Mouse (Mus musculus) lung, postnatal 4 days (tissue): ENCODE data around the gene Uspl1.
A peak's percentile ranks its signal among the peaks of the same experiment; 100 is the strongest.
"Not testable (repeated sequence)": the region's sequence is repeated elsewhere in the genome, so short reads cannot be mapped to it uniquely, and the experiment has no call there.

Experiments used
- DNase-seq, 2 experiments: peaks; one replicate each; pipeline ENCODE4 v3.0.0; 2021

The Uspl1 gene

DNA sequence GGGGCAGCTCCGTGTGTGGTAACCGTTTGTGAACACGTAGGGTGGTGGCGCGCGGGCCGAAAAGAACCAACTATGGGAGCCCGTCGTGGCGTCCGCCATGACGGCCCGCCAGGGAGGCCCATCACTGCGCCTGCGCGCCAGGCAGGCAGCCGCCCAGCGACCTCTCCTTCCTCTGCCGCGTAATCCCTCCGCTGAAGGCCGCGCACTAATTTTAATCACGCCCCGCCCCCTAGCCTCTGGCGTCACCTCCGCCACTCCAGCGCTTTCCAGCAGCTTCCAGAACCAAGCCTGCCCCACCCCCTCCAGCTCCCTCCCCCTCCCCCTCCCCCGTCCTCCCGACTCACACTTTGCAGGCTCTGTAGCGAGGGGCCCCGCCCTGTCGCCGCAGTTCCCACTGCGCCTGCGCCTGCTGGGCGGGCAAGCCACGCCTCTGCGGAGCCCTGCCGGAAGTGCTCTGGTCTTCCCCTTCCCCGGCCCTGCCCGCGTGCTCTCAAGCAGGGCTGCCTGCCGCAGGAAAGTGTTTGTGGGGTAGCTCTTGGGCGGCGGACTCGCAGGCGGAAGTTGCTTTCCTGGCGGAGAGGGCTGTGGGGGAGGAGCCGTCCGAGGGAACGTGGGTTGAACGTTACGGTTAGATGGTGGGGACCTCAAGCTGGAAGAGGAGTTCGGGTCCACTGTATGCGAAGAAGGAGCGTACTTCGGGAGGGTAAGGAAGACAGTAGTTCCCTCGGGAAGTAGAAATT, at the start of gene Uspl1, which contains the start of gene Hmgb1:
Gene Uspl1, plus strand, starts transcription at position 247 of the 740 bp plus-strand sequence.
Gene Hmgb1, minus strand, starts transcription at position 386 of the 740 bp plus-strand sequence.
- DNase-seq: peak; percentile 100

DNA sequence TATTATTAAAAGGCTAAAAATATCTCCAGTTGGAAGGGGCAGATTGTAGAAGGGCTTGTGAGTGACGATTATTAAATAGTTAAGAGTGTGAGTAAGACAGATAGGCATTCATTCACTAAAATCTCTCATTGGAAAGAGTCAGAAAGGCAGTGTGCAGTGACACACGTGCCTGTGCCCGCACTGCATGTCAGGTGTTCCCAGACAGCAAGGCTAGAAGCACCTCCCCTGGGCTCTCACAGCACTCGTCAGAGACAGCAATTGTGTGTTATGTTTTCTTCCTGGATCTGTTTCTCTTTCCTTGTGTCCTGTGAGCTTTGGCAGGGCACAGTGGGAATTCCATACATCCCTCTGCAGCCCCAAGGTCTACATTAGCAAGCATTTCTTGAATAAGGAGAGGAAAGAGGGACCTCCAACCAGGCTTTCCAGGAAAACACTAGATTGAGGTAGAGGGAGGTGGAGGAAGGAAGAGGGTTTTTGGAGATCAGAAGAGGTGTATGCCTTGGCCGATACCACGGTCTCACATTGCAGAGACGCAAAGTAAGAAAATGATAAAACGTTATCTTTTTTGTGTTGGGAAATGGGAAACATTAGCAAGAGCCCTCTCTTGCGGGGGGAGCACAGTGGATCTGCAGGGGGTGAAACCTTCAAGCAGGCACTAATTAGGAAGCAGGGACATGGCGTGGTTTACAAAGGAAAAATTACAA, 49.2 kb upstream of the Uspl1 start:
- no peak for DNase-seq

DNA sequence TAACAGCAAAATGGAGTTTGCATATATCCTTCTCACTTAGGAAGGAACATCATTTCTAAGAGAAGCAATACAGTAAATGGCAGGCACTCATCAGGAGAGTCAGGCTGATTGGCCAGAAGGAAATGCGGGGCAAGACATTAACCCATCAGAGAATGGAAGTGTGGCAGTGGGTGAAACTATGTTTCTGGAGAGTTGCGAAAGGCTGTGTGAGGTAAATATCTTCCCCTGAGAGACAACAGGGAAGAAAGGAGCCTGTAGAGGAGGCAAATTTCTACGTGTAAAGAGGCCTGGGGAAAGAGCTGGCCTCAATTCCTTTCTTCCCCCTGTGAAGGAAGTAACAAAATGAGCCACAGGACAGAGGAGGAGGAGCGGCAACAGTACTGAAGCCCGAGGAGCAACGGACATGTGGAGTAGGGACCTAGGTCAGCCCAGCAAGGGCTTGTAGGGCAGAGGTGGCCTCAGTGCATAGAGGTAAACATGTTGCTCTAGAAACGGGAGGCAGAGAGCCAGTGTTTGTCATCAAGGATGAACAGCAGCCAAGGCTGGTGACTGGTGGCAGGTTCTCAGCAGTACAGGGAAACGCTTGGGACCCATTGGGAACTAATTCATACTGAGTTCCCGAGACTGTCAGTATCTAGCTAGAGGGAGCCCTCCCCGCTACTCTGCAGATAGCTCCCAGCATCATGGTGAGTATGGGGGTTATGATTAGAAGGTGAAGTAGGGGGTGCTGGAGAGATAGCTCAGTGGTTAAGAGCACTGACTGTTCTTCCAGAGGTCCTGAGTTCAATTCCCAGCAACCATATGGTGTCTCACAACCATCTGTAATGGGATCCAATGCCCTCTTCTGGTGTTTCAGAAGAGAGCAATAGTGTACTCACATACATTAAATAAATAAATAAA, 48.4 kb upstream of the Uspl1 start:
- no peak for DNase-seq

DNA sequence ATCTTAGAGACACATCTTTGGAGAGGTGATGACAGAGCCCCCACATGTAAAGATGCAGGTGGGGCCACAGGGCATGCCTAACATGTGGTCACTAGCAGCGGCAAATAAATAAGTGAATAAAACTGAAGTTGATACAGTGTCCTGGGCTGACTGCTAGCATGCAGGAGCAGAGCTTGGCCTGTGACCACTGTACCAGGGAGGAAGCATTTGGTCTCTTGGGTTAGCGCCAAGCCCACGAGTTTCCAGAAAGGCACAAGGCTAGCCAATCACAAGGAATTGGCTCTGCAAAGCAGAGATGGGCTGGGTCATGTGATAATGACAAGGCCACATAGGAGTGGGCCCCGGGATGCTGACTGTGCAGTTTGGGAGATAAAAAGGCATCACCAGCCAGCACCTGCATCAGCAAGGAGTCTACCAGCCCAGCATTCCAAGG, 47.2 kb upstream of the Uspl1 start:
- peak in 1 of 2 experiments; percentile 32 for DNase-seq

DNA sequence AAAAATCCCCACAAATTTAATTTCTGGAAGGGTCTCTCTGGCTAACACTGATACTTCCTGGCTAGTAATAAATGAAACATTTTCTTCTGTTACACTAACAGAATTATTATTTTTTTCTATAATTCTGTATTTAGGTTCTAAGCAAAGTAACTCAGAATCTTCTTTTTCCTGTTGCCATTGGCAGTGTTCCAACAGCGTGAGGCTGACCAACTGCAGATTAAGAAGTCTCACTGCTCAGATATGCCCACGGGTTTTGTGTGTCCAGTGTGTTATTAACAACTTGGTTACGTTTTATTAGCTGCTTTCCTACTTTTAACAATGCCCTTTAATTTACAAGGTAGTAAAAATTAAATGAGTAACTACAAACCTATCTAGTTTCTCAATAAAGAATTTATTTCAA, 46.7 kb upstream of the Uspl1 start:
- DNase-seq: no peak

DNA sequence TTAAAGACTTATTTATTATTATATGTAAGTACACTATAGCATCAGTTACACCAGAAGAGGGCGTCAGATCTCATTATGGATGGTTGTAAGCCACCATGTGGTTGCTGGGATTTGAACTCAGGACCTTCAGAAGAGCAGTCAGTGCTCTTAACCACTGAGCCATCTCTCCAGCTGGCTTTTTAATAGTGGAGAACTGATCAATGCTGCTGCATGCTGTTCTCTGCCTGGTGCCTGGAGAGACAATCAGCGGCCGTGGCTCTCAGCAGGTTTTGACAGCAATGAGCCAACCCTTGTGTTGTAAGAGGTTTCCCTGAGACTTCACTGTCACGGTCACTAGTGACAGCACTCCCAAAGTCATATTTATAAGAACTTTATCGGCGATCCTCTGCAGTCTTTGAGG, 46.1 kb upstream of the Uspl1 start:
- DNase-seq: not testable (repeated sequence)

DNA sequence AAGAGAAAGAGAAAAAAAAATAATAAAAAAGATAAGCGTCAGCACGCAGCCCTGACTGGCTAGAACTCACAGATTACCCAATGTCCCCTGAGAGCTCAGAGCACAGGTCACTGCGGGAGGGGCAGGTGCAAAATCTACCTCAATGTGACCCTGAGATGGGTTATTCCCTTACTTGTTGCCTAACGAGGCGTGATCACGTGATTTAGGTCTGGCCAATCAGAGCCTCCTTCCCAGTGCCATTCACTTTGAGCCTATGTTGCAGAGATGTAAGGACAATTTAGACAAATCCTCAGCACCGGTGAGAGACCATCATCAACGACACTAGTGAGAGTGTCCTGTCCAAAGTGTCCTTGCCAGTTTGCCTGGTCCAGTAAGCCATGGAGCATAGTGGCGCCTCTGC, 43.8 kb upstream of the Uspl1 start:
- DNase-seq: no peak

DNA sequence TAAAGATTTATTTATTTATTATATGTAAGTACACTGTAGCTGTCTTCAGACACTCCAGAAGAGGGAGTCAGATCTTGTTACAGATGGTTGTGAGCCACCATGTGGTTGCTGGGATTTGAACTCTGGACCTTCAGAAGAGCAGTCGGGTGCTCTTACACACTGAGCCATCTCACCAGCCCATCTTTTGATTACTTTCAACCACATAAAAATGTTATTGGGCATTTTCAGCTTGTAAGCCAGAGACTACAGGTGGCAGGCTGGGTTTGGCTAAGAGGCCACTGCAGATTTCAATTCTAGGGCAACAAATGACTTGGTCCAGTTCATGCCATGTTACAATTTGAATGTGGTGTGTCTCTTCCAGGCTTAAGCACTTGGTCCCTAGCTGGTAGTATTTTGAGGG, 43.0 kb upstream of the Uspl1 start:
- not testable (repeated sequence) for DNase-seq

DNA sequence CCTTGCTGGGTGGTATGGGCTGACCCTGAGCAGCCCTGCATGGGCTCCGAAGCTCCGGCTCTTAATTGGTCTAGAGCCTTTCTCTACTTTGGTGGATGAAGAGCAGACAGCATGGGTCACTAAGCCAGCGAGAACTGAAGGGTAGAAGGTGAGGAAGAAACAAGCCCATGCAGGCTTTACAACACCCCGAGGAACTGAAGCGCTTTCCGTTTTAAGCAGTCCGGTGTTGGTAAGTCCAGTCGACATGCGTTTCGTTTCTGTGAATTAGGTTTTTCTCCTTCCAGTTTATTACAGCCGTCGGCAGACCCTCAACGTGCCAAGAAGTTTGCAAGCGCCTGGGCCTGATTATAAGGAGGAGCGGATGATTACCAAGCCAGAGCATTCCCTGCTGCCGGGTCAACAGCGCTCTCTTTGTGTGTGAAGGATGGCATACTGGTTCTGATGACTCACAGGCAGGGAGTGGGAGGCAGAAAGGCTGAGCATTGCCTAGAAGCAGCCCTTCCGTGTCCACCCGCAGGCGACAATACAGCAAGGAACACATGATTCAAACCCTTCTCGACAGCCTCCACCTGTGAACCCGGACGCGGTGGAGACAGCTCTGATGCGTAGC, 40.3 kb upstream of the Uspl1 start:
- DNase-seq: peak; percentile 24 to 58

DNA sequence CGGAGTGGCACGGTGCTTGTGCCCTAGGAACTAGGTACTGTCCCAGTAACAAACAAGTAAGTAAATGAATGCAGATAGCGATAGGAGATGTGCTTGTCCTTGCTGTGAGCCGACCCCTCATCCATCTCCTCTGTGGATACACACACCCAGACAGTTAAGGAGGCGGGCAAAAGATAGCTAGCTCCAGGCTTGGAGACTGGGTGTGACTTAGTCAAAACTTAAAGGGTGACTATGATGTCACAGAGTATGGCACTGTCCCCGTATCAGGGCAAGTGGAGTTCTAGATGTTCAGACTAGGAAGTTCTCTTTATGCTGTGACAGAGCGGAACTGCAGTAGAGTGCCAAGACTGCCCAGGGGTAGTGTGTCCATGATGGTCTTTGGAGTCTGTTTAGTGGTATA, 37.5 kb upstream of the Uspl1 start:
- DNase-seq: no peak

DNA sequence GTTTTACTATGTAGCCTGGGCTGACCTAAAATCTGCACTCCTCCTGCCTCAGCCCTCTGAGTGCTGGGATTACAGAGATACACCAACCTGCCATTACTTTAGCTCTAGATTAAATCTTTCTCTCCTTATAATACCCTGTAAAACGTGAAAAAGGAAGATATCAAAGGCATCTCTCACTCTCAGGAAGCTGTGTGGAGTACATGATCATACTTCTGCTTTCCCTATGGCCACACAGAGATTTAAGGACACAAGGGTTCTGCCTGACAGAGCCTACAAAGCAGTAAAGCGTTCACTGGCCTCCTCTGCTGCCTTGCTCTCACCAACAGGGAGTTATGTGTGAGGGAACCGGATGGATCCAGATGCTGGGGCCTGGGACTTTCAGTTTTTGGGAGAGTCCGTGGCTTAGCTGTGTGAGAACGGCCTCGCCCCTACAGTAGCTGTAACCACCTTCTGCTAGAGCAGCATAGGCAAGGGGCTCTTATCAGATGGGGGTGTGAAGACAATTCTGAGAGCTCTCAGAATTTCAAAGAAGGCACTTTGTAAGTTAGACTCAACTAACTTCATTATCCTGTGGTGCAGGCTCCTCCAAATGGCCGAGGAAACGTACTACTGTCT, 36.7 kb upstream of the Uspl1 start:
- no peak for DNase-seq

DNA sequence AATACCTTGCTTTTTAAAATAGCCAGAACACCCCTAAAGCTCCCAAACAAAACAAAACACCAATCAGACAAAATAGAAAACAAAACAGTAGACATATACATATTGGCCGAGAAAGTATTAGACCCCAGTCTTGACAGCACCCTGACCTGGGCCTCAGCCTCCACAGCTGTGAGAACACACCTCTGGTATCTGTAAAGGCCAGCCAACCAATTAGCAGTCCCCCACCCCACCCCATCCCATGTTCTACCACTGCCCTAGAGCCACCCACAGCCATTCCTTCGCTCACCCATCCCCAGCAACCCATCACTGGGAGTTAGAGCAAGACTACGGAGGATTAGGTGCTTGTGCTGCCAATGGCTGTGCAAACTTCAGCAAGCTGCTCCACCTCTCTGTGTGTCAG, 33.3 kb upstream of the Uspl1 start:
- DNase-seq: no peak

DNA sequence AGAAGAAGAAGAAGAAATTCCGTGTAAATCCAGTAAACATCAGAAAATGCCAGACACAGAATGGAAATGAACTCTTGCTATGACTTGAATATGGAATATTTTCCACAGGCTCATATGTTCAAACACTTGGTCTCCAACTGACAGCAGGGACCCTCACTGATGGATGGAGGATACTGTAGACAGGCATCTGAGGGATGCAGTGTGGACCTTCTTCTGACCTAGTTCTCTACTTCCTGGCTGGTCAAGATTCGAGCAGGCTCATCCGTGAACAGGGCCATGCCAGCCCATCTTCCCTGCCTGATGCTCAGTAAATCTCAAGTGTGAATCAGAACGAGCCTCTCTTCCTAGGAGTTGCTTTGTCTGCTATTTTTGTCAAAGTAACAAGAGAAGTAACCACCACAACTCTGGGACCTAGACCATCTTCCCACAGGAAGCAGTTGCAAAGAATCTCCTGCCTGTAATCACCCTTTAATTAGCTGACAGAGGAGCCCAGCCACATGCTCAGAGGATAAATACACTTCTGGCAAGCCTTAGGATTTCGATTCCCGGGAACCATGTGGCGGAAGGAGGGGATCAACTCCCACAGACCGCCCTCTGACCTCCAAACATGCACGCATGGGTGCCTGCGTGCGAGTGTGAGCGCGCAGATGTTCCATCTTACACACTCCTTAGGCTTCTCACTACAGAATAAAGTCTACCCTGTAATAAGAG, 31.9 kb upstream of the Uspl1 start:
- DNase-seq: peak; percentile 80 to 84

DNA sequence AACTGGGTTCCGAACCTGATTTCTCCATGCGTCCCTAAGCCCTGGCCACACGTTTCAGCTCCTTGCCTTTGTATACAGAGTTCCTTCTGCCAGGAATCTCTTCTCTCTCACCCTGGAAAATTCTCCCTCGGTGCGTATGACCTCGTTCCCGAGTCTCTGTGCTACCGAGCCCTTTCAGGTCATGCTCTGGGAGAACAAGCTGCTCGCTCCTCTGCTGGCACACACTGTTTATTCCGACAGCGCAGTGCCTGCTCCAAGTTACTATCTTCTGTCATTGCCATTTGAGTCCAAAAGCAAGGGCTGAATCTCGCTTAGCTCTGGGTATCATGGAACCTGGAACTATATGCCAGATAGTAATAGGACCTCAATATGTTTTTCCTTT, 31.4 kb upstream of the Uspl1 start:
- DNase-seq: peak in 1 of 2 experiments; percentile 19

DNA sequence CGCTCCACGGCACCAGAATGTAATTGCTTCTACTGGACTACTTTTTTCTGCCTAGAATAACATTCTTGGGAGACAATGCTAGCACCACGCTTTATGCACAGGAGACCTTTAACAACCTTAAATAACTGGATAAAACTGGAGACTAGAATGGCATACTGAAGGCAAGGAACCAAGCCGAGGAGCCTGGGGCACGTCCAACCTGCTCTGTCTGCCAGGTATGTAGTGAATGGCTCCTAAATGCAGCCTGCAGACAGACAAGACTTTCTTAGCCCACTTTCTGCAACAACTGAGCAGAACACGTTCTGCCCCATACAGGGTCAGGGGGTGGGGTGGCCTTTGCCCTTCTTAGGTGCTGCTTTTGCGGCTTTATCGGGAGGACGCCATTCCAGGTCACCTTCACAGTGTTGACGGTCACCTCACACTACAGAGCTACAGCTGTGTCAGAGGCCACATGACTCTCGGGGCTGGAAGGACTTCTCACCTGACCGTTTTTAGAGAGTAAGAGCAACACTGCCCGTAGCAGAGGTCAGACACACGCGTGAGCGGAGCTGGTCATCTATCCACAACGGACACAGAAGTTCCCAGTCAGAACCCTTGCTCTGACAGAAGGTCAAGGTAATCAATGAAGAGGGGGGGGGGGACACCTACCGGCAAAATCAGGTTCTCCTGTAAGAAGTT, 27.1 kb upstream of the Uspl1 start:
- DNase-seq: no peak

DNA sequence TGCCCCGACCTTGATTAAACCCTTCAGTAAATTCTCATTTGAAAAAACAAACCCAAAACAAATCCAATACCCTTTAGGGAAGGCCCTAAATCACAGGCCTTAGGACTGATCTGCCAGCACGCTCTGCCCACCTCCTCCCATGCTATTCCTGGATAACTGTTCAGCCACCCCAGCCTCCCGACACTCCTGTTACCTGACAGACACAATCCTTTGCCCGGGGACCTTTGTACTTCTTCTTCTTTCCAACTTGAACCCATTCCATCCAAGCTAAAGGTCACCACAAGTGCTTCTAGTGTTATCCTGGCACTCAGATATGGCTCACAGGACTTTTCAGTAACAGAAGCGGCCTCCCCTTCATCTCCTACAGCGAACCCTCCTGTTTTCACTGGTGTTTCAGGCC, 25.1 kb upstream of the Uspl1 start:
- no peak for DNase-seq

DNA sequence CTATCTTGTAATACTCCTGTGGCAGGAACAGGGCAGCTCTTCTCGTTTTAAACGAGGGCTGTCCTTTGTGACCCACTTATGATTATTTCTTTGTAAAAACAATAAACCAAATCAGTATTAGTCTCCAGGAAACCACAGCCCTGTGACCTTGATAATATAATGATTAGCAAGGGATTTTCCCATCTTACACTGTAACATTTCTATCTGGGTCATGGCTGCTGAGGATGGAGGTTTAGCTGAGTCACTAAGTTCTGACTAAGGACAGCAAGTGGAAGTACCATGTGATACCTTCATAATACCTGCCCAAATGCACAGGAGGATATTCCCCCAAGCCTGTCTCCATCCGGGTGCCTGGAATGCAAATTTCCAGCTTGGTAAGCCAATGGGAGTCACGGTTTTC, 23.7 kb upstream of the Uspl1 start:
- DNase-seq: no peak

DNA sequence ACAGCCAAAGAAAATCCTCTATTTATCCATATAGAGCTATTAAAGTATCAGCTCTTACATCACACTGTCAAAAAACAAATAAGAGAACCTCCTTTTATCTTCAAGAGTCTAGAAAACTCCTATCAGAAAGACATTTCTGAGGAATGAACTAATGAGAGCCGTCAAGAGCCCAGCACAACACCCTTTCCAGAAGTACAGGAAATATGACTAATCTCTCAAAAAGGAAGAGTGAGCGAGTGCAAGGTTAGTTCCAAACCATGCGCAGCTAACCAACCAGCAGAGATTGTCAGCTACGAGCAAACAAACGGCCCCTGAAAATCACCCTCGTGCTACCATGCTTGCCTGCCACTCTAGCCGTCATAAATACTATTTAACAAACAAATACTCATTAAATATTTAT, 21.3 kb upstream of the Uspl1 start:
- DNase-seq: peak; percentile 20 to 40

DNA sequence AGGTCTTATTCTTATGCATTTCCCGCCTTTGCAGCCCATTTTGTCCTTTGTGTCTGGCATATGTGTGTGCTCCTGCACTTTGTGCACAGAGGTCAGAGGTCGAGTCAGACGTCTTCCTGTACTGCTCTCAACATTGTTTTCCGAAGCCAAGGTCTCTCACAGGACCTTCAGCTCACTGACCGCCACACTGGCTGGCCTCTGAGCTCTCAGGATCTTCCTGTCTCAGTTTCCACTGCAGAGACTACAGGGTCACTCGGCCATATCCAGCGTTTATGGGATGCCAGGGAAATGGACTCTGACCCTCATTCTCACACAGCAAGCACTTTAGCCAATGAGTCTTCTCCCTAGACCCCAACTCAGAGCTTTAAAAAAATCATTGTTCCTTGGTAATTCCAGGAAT, 19.3 kb upstream of the Uspl1 start:
- DNase-seq: no peak

DNA sequence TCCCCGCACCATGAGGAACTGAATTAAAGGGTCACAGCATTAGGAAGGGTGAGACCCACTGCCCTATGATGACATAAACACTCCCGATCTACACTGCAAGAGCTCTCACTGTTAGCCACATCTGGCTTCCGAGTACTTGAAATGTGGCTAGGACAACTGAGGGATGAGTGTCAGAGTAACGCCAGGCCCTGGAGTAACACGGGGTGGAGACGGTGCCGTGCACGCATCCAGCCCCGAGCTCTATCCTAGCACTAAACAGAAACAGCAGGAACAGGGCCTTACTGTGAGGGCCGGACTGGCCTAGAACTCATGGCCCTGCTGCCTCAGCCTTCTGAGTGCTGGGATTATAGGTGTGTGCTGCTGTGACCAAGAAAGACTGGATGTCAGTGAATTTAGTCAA, 18.1 kb upstream of the Uspl1 start:
- DNase-seq: no peak

DNA sequence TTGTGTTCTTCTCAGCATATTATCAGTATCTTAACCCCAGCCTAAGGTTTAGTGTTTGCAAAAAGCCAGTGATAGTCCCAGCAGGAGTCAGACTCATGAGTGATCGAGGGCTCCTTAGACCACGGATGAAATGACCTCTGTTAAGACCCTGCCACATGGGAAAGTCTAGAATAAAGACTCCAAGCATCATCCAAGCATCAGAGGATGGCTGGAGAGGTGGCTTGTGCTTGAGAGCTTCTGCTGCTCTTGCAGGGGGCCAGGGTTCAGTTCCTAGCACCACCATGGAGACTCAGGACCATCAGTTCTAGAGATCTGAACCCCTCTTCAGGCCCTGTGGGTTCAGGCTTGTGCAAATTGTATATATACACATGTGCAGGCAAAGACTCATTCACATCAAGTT, 16.1 kb upstream of the Uspl1 start:
- DNase-seq: no peak
